Mouse (Mus musculus) lung, embryonic 14.5 days (tissue): ENCODE results near the gene Bin2. TPM values are rescaled to one million over a fixed set of nuclear protein-coding genes. Genes with fewer than 3 reads are reported as not detected.

Experiments used
- ATAC-seq: fragments of 200-750 bp; cut with Nextera tagmentation; 2 replicates; pipeline ENCODE4 v1.8.0; 2017; ENCODE audit warnings: mild to moderate bottlenecking, moderate TSS enrichment, moderate library complexity; ENCODE audit not compliant: insufficient read depth
- DNase-seq: peaks from one replicate; pipeline ENCODE4 v3.0.0-alpha.2; 2015
- H3K27ac ChIP-seq: fragments of 300-500 bp; sonication (generic); 2 replicates; pipeline ENCODE4 v1.5.1; 2014; ENCODE audit warnings: low read depth, mild to moderate bottlenecking, moderate library complexity
- H3K27me3 ChIP-seq: fragments of 300-500 bp; sonication (generic); 2 replicates; pipeline ENCODE4 v1.6.1; 2014; ENCODE audit warnings: low read length, control low read depth; ENCODE audit not compliant: insufficient read depth
- H3K36me3 ChIP-seq: fragments of 300-500 bp; sonication (generic); 2 replicates; pipeline ENCODE4 v1.6.1; 2014; ENCODE audit warnings: control low read depth; ENCODE audit not compliant: insufficient read depth
- H3K4me1 ChIP-seq: fragments of 300-500 bp; sonication (generic); 2 replicates; pipeline ENCODE4 v1.6.1; 2014; ENCODE audit warnings: antibody characterized with exemption, control low read depth; ENCODE audit not compliant: insufficient read depth
- H3K4me2 ChIP-seq: fragments of 300-500 bp; sonication (generic); 2 replicates; pipeline ENCODE4 v1.6.1; 2014; ENCODE audit warnings: mild to moderate bottlenecking
- H3K4me3 ChIP-seq: fragments of 300-500 bp; sonication (generic); 2 replicates; pipeline ENCODE4 v1.5.1; 2014; ENCODE audit warnings: low read depth, low read length
- H3K9ac ChIP-seq: fragments of 300-500 bp; sonication (generic); 2 replicates; pipeline ENCODE4 v1.6.1; 2014
- H3K9me3 ChIP-seq: fragments of 300-500 bp; sonication (generic); 2 replicates; pipeline ENCODE4 v1.6.1; 2016; ENCODE audit warnings: low read depth, low read length, control low read depth
- CTCF ChIP-seq: IDR thresholded peaks from 2 replicates; pipeline ENCODE4 v1.5.1; 2016; ENCODE audit warnings: antibody characterized with exemption, low read depth
- WGBS: fragments of 180-500 bp; shearing (Covaris S2); extraction: QIAGEN DNeasy Blood & Tissue Kit; methylation state at CpG from one replicate; pipeline ENCODE4 v1.1.7; 2014; 5-methylcytosine and 5-hydroxymethylcytosine counted together
- polyA plus RNA-seq: library from polyadenylated mRNA; unstranded; fragments of >200 nt; fragmentation: Nextera tagmentation; extraction: Ambion mirVana; gene quantifications from 2 replicates; pipeline ENCODE4 v1.2.1, GENCODE M21; 2014

Gene Bin2
- polyA plus RNA-seq, 1 experiment from 2014 or later: 4.8 TPM

GRCm38 (mm10) chr15:100675486-100675885 is 6.1 kb upstream of the Bin2 start:
- no peak overlapping the region for H3K9ac ChIP-seq

GRCm38 (mm10) chr15:100674566-100674965 is 5.2 kb upstream of the Bin2 start:
- no peaks in the 10 kb centered on the region for H3K36me3 ChIP-seq
- no peak overlapping the region for H3K27ac ChIP-seq
- DNase-seq: no peak
- ATAC-seq: no peak
- TF ChIP-seq CTCF: no peak
- no peak overlapping the region for H3K4me3 ChIP-seq
- H3K4me2 ChIP-seq: no peak overlapping the region
- no peaks in the 10 kb centered on the region for H3K9me3 ChIP-seq
- H3K9ac ChIP-seq: no peak overlapping the region
- no peaks in the 10 kb centered on the region for H3K4me1 ChIP-seq
- WGBS: 81% methylated on average over 10 of the region's 10 CpGs
- no peaks in the 10 kb centered on the region for H3K27me3 ChIP-seq

More at GRCm38 (mm10) chr15:100675486-100675885, 6.1 kb upstream of the Bin2 start:
- Histone ChIP-seq H3K27me3 (no peaks in the 10 kb centered on the region), H3K4me1 (no peaks in the 10 kb centered on the region), H3K9me3 (no peaks in the 10 kb centered on the region), H3K4me3 (no peak overlapping the region), H3K4me2 (no peak overlapping the region), H3K27ac (no peak overlapping the region), H3K36me3 (no peaks in the 10 kb centered on the region)
- DNase-seq (no peak), ATAC-seq (no peak)
- WGBS: 26% methylated on average over 3 of the region's 3 CpGs
- TF ChIP-seq CTCF: no peak

GRCm38 (mm10) chr15:100673585-100674391 is 4.4 kb upstream of the Bin2 start:
- Histone ChIP-seq H3K9ac (no peak overlapping the region), H3K27ac (no peak overlapping the region), H3K27me3 (no peaks in the 10 kb centered on the region), H3K4me3 (no peak overlapping the region), H3K9me3 (no peaks in the 10 kb centered on the region), H3K4me1 (no peaks in the 10 kb centered on the region), H3K36me3 (no peaks in the 10 kb centered on the region), H3K4me2 (0 out of 2 replicates have a peak overlapping the region, but pooled peaks have one; percentile 10)
- TF ChIP-seq CTCF: no peak
- 37% methylated on average over 12 of the region's 12 CpGs for WGBS
- no peak; the same call in 1 of the 2 replicates for ATAC-seq
- DNase-seq: peak; percentile 30

- DNase-seq (no peak), ATAC-seq (no peak)
- no peak overlapping the region for H3K9ac ChIP-seq
- TF ChIP-seq CTCF: no peak
- no peak overlapping the region for H3K4me3 ChIP-seq
- no peak overlapping the region for H3K4me2 ChIP-seq
- WGBS: 75% methylated on average over 5 of the region's 5 CpGs
- H3K27ac ChIP-seq: no peak overlapping the region
- no peaks in the 10 kb centered on the region for H3K36me3 ChIP-seq
- no peaks in the 10 kb centered on the region for H3K27me3 ChIP-seq
- no peaks in the 10 kb centered on the region for H3K4me1 ChIP-seq
- no peaks in the 10 kb centered on the region for H3K9me3 ChIP-seq
Observed at GRCm38 (mm10) chr15:100670833-100671232, 1.5 kb upstream of the Bin2 start.

- no peak overlapping the region for H3K27ac ChIP-seq
- no peaks in the 10 kb centered on the region for H3K36me3 ChIP-seq
- no peaks in the 10 kb centered on the region for H3K27me3 ChIP-seq
- ATAC-seq: no peak
- no peak overlapping the region for H3K4me2 ChIP-seq
- no peak overlapping the region for H3K9ac ChIP-seq
- H3K9me3 ChIP-seq: no peaks in the 10 kb centered on the region
- no peaks in the 10 kb centered on the region for H3K4me1 ChIP-seq
- 76% methylated on average over 8 of the region's 8 CpGs for WGBS
- TF ChIP-seq CTCF: no peak
- H3K4me3 ChIP-seq: no peak overlapping the region
- DNase-seq: no peak
Observed at GRCm38 (mm10) chr15:100670004-100670403, 651 bp upstream of the Bin2 start.

GRCm38 (mm10) chr15:100667871-100668545 is 1.3 kb downstream of the Bin2 start:
- no peak overlapping the region for H3K27ac ChIP-seq
- no peak overlapping the region for H3K4me3 ChIP-seq
- no peaks in the 10 kb centered on the region for H3K9me3 ChIP-seq
- WGBS: 75% methylated on average over 5 of the region's 5 CpGs
- no peaks in the 10 kb centered on the region for H3K27me3 ChIP-seq
- no peaks in the 10 kb centered on the region for H3K36me3 ChIP-seq
- DNase-seq: no peak
- no peaks in the 10 kb centered on the region for H3K4me1 ChIP-seq
- H3K4me2 ChIP-seq: no peak overlapping the region
- H3K9ac ChIP-seq: no peak overlapping the region
- no peak for ATAC-seq
- no peak for TF ChIP-seq CTCF

GRCm38 (mm10) chr15:100667420-100667819 is 1.9 kb downstream of the Bin2 start:
- WGBS: 53% methylated on average over 6 of the region's 6 CpGs

More at GRCm38 (mm10) chr15:100667420-100667819, 1.9 kb downstream of the Bin2 start:
- no peaks in the 10 kb centered on the region for H3K27me3 ChIP-seq
- H3K4me2 ChIP-seq: no peak overlapping the region
- ATAC-seq (no peak), DNase-seq (no peak)
- H3K9me3 ChIP-seq: no peaks in the 10 kb centered on the region
- H3K27ac ChIP-seq: no peak overlapping the region
- no peak for TF ChIP-seq CTCF
- no peak overlapping the region for H3K4me3 ChIP-seq
- H3K9ac ChIP-seq: no peak overlapping the region
- H3K4me1 ChIP-seq: no peaks in the 10 kb centered on the region
- no peaks in the 10 kb centered on the region for H3K36me3 ChIP-seq
